Mouse (Mus musculus): ENCODE measurements around the gene Psmb4. TPM values are rescaled to one million over a fixed set of nuclear protein-coding genes. Genes with fewer than 3 reads are reported as not detected.
"Not testable (repeated sequence)": the region's sequence is repeated elsewhere in the genome, so short reads cannot be mapped to it uniquely, and the experiment has no call there.

The Psmb4 gene
- total RNA-seq (2017) = 162 to 242 TPM (median 193 TPM) in 3 replicates

DNA sequence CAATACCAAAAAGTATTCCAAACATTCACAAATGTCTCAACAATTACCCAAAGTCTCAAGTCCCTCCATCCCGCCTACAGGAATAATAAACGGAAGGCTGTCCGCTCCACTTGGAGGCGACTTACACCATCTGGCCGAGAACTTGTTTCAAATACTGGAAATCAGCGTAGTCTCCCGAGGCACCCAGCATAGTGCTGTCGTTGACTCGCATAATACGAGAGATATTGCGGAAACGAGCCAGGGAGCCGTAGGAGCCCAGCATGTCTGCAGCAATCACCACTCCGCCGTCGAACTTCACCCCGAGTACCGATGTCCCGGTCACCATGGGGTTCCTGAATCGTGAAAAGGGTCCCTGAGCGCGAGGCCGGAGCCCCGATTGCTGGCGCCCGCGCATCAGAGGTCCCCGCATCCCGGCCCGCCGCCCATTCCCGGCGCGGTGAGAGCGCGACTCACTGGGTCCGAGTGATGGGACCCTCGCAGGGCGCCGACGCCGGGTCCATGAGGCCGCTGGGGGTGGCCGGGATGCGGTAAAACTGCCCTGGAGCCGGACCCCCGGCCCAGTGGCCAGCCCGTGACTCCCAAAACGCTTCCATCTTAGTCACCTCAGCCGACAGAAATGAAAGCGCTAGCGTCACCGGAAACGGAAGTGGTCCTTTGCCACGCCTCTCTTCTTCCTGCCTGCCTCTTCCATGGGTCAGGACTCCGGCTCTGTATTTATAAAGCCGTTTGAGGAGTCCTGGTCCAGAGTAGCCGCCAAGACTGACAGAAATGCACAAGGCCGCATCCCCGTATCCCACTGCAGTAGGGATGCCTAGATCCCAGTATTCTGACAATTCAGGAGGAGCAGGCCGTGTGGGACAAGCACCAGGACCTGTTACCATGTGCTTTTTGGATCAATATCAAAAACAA is at the start of gene Psmb4:
Gene Psmb4, minus strand, starts transcription at position 646 of the 909 bp plus-strand sequence.
- peak; percentile 96 for ATAC-seq (replicated peaks; ENCODE audit: insufficient number of reproducible peaks, low FRiP score, low TSS enrichment, poor library complexity, severe bottlenecking)

DNA sequence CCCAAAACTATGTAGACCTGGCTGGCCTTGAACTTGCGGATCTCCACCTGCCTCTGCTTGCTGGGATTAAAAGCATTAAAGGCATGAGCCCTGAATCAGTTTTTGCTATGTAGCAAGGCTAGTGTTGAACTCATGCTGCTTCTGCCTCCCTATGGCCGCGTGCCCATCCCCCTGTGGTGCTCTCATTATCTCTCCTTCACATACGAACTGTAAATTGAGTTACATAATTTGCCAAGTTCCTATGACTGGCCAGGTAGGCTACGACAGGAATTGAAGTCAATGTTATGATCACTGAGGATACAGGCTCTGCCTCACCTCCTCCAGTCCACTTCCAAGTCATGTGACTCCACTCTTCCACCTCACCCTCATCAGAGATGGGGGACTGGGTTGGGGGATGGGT is 49.4 kb upstream of the Psmb4 start:
- not testable (repeated sequence) for ATAC-seq (replicated peaks; ENCODE audit: insufficient number of reproducible peaks, low FRiP score, low TSS enrichment, poor library complexity, severe bottlenecking)

DNA sequence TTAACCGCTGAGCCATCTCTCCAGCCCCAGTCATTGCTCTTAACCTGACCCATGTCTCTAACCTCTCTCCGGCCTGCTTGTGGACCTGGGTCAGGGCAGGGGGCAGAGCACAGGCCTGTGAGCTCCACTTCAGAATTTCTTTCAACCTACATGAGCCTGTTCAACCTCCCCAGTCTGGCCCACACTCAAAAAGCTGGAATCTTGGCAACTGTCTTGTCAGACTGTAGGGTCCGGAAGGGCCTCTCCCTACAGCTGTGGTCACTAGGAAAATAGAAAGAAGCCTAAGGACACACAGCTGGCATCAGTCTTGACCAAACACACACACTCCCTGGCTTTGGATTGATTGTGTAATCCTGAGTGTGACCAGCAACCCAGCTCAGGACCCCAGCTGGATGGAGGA is 48.6 kb upstream of the Psmb4 start:
- ATAC-seq (replicated peaks; ENCODE audit: insufficient number of reproducible peaks, low FRiP score, low TSS enrichment, poor library complexity, severe bottlenecking) = not testable (repeated sequence)

DNA sequence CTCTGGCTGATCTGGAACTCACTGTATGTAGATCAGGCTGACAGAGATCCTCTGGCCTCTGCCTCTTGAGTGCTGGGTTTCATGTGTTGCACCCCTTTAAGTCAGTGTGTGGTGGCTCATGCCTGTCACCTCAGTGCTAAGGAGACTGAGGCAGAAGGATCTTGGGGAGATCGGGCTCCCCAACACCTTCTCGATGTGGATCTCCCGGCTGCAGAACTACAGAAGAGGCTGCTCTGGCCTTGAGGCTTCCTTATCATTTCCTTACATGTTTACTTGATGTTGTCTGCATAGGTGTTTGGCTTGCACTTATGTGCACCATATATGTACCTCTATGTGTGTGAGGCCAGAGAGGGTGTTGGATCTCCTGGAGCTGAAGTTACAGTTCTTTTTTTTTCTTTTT is 47.8 kb upstream of the Psmb4 start:
- ATAC-seq (replicated peaks; ENCODE audit: insufficient number of reproducible peaks, low FRiP score, low TSS enrichment, poor library complexity, severe bottlenecking) = not testable (repeated sequence)

DNA sequence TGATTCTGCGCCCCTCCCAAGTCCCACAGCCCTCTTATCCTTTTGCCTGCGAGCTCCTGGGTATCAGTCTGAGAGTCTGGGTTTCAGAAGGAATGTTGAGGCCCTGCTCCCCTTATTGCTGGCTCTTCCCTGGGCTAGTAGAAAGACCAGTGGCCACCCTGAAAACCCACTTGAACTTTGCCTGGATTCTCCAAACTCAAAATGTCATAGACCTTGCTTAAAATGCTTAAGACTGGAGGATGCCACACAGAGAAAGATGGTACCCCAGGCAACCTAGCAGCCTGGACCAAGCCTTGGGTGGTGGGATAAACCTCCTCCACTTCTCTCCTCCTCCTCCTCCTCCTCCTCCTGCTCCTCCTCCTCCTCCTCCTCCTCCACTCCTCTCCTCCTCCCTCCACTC is 46.8 kb upstream of the Psmb4 start:
- ATAC-seq (replicated peaks; ENCODE audit: insufficient number of reproducible peaks, low FRiP score, low TSS enrichment, poor library complexity, severe bottlenecking) = not testable (repeated sequence)

DNA sequence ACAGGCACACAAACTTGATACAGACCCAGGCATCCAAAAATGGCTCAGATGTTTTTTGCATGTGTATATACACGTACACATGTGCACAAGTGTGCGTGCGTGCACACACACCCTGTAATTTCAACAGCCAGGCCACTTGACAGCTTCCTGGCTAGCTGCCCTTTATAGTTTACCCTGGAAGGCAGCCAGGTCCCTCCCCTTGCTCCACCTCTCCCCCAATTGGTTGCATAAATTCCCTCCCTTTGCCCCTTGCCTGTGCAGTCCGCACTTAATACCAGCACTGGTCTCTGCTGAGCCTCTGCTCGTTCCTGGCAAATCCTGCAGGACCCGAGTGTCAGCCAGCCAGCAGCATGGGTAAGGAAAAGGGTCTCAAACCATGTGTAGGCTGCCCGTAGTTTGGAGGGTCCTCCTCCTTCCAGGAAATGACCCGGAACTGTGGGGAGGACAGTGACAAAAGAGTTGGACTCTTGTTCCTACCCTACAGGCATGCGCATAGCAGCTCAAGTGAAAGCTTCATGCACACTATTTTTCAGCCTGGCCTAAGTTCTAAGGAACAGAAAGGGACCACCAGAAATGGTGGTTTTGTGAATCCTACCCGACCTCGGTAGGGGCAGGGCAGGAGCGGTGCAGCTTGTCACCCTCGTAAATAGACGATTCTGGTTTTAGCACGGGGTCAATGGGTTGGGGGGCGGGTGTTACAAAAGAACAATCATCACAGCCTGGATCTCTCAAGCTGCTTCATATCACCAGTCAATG is 46.2 kb upstream of the Psmb4 start, which contains the start of gene Selenbp1:
Gene Selenbp1, plus strand, starts transcription at position 248 of the 756 bp plus-strand sequence.
- ATAC-seq (replicated peaks; ENCODE audit: insufficient number of reproducible peaks, low FRiP score, low TSS enrichment, poor library complexity, severe bottlenecking) = peak; percentile 86

DNA sequence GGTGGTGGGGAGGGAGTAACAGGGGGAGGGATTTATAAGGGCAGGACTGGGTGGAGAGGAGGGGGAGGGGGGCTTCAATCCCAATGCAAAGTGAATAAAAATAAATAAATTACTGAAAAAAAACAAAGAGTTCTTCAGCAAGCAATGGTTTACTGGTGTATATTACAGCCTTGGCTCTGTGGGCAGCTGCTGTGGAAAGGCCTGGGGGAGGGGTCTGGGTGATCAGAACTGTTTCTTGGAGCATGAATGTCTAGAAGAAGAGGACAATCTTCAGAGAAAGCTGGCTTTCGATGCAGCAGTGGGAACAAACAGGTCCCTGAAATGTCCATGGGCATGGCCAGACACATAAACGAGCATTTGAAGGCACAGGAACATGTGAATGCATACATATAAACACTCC is 45.5 kb upstream of the Psmb4 start:
- not testable (repeated sequence) for ATAC-seq (replicated peaks; ENCODE audit: insufficient number of reproducible peaks, low FRiP score, low TSS enrichment, poor library complexity, severe bottlenecking)

DNA sequence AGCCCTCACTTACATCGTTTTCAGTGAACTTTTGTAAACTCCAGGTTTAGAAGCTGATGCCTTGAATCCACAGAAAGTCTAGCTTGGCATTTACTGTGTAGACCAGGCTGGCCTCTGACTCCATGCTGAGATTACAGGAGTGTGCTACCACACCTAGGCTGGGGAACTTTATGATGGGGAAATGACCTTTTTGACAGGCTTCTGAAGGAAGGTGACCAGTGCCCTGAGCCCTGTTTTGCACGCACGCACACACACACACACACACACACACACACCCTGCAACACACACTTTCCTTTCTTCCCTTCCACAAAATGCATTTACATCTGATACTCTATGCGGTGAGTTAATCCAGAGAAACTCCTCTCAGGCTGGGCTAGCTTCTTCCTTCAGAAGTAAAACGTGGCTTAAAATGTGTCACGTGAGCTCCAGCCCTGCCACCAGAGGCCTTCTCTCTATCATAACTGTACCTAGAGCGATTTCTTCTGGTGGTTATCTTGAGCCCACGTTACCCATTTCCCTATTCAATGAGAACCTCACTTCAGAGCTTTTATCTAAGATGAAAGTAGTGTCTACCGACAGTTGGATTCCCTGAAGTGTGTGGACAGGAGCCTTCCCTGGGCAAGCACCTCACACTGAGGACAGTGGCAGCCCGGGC is 44.8 kb upstream of the Psmb4 start:
- ATAC-seq (replicated peaks; ENCODE audit: insufficient number of reproducible peaks, low FRiP score, low TSS enrichment, poor library complexity, severe bottlenecking) = not testable (repeated sequence)

DNA sequence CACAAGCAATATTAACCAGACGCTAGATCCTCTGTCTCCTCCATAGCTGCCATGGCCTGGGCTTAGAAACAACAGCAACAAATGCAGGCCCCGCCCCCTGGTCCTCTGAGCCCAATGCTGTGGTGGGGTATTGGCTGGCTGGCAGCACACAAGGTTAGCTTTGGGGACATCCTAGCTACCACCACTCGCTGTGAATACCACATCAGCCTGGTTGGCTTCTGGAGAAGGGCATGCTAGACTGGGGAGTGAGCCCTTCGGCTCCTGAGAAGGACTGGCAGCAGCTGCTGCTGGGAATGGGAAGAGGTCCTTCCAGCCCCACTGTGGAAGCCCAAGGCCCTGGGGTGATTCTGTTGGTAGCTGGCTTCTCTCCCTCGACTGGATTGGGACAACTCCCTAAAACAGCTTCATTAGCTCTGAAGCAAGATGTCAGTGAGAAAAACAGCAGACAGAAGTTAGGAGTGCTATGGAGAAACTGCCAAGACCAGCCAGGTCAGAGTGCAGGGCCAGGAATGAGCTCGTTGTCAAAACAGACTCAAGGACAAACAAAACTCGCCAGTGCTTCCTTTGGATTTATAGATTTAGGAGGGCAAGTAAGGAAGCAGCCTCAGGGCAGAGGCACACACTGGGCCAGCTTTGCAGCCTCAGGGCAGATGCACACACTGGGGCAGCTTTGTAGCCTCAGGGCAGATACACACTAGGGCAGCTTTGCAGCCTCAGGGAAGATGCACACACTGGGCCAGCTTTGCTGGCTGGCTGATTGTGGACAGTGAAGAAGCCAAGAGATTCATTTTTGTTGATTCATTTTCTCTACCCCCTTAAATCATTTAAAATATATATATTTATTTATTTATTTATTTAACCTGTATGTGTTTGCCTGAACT is 43.9 kb upstream of the Psmb4 start:
- not testable (repeated sequence) for ATAC-seq (replicated peaks; ENCODE audit: insufficient number of reproducible peaks, low FRiP score, low TSS enrichment, poor library complexity, severe bottlenecking)

DNA sequence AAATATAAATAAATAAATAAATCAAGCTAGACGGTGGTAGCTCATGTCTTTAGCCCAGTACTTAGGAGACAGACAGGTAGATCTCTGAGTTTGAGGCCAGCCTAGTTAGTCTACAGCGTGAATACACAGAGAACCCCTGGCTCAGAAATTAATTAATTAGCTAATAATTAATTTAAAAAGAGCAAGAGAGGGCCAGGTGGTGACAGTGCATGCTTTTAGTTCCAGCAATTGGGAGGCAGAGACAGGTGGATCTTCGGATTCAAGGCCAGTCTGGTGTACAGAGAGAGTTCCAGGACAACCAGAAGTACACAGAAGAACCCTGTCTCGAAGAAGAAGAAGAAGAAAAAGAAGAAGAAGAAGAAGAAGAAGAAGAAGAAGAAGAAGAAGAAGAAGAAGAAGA is 42.2 kb upstream of the Psmb4 start:
- ATAC-seq (replicated peaks; ENCODE audit: insufficient number of reproducible peaks, low FRiP score, low TSS enrichment, poor library complexity, severe bottlenecking) = not testable (repeated sequence)

DNA sequence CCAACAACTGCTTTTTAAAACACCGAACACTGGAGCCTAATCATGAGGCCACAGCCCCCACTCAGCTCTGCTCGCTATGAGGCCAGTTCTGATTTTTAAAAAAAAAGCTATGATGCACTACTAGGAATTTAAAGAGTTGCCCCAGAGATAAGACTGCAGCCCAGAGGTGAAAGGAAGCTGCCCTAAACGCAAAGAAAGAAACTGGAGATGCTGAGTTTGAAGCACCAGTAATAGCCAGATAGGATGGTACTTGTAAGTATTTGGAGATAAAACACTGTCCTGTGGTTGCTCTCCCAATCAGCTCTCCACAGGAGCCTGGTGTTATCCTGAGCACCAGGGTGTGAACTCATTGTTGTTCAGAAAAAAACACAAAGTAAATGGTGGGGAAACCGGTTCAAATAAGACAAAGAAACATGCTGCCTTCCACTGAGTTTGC is 39.6 kb upstream of the Psmb4 start:
- not testable (repeated sequence) for ATAC-seq (replicated peaks; ENCODE audit: insufficient number of reproducible peaks, low FRiP score, low TSS enrichment, poor library complexity, severe bottlenecking)

DNA sequence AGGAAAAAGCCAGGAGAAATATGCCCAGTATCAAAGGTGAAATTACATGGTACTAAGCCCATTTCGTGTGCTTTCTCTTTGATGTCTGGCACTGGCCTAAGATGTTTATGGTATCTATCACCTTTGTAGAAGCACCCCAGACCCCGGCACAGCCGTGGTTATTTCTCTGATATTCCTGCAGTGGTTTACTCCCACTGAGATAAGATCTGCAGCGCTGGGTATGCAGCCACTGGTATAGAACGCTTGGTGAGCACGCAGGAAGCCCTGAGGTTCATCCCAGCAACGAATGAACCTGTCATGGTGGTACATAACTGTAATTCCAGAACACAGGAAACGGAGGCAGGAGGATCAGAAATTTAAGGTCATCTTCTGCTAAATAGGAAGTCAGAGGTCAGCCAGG is 37.9 kb upstream of the Psmb4 start:
- ATAC-seq (replicated peaks; ENCODE audit: insufficient number of reproducible peaks, low FRiP score, low TSS enrichment, poor library complexity, severe bottlenecking) = no peak

DNA sequence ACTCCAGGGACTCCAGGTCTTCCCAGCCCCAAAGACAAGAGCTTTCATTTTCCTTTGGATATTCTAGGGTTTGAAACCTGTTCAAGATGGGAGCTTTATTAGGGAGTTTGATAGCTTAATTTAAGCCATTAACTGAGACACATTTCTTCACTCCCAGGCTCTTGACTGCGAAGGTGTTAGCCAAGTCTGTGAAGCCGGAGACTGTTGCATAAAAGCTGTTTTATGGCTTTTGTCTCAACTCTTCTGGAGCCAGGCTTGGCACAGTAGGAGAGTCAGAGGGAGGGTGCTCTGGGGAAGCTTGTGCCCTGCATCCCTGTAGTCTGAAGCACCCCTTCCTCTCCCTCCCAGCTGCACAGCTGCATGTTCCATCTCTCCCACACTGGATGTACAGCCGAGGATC is 35.6 kb upstream of the Psmb4 start:
- no peak for ATAC-seq (replicated peaks; ENCODE audit: insufficient number of reproducible peaks, low FRiP score, low TSS enrichment, poor library complexity, severe bottlenecking)

DNA sequence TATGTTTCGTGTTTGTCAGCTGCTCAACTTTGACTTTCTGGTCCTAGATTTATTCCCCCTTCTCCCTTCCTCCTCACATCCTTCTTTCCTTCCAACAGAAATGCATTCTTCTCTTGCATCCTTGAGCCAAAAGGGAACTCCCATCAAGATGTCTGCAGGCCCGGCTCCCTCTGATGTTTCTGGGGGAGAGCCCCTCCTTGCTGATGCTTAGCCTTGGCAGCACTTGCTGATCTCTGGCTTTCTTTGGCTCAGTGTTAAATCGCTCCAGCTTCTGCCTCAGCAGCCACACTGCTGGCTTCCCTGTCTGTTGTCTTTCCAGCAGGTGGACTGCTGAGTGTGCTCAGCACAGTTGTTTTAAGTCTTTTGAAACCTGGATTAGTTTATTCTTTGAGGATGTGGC is 34.3 kb upstream of the Psmb4 start:
- ATAC-seq (replicated peaks; ENCODE audit: insufficient number of reproducible peaks, low FRiP score, low TSS enrichment, poor library complexity, severe bottlenecking) = no peak

DNA sequence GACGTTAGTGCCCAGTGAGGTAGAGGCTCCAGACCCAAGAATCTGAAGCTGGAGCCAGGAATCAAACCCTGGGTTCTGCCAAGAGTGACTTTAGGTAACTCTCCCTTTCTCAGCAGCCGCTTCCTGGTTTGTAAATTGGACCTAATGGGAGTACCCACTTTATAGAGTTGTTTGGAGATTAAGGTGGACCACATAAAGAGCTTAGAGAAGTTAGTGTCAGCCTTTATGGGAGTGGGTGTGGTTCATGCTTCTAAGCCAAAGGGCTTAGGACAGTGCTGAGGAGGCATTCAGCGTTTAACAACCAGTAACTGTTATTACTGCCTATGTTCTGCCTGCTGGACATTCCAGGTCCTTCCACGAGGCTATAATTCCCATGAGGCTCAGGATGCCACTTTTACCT is 32.1 kb upstream of the Psmb4 start:
- no peak for ATAC-seq (replicated peaks; ENCODE audit: insufficient number of reproducible peaks, low FRiP score, low TSS enrichment, poor library complexity, severe bottlenecking)

DNA sequence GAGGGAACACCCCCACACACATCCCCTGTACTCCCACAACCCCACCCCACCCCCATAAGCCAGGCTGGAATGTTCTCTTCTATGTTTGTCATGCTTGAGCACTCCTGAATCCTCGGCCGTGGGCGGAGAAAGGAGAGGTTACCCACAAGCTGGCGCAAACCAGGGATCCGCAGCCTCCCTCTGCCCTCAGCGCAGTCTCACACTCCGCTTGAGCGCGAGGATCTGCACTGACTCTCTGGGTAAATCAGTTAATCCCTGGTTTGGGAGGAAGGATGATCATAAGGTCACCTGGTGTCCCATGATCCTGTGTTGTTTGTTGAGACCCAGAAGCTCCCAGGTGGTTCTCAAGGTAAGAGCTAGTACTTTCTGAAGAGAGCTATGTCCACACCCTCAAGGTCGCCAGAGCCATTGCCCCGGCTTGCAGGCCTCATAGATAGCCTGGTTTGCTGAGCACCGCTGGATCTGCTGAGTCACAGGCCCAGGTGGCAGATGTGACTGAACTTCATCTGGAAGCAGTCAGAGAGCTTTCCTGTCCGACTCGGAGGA is 31.1 kb upstream of the Psmb4 start:
- no peak for ATAC-seq (replicated peaks; ENCODE audit: insufficient number of reproducible peaks, low FRiP score, low TSS enrichment, poor library complexity, severe bottlenecking)

DNA sequence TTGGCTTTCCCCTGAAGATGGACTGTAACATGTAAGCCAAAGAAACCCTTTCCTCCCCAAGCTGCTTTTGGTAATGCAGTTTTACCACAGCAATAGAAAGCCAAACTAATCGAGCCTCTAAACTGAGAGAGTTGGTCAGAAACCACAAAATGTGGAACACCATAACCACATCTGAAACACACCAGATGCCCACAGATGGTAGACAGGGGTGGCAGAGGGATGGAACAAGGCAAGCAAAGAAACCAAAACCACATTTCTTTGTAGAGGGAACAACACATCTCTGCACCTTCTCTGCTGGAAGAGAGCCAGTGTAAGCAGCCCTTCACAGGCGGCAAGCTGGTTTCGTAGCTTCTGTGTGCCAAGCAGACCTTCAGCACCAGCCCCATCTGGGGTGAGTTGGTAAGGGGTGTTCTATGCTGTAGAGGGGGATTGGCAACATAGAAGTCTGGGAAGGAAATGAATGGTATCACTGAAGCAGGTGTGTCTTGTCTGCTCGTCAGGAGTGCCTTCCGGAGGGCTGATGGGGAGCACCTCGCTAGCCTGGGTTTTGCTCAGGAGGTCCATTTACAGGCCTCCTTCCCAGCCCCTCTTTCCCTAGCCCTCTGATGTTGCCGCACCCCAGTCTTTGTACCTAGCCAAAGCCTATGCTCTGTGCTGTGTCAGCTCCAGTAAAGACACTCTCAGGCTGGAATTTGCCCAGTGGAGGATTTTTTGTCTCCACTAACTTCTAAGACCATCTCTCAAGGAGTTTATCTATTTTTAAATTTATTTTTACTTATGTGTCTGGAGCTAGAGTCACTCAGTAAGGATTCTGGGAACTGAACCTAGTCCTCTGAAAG is 29.4 kb upstream of the Psmb4 start:
- no peak for ATAC-seq (replicated peaks; ENCODE audit: insufficient number of reproducible peaks, low FRiP score, low TSS enrichment, poor library complexity, severe bottlenecking)

Measured in monocyte, adult 5-6 weeks (primary cell).